Mouse (Mus musculus) lung, embryonic 16.5 days (tissue): ENCODE data around the gene Fam19a3. TPM values are rescaled to one million over a fixed set of nuclear protein-coding genes. Genes with fewer than 3 reads are reported as not detected.

Experiments
- ATAC-seq: fragments of 200-750 bp; cut with Nextera tagmentation; 2 replicates; pipeline ENCODE4 v1.8.0; 2017; ENCODE audit warnings: low read depth, mild to moderate bottlenecking, moderate library complexity
- H3K27ac ChIP-seq: fragments of 300-500 bp; sonication (generic); 2 replicates; pipeline ENCODE4 v1.5.1; 2014; ENCODE audit warnings: mild to moderate bottlenecking, control low read depth, low read length
- H3K27me3 ChIP-seq: fragments of 300-500 bp; sonication (generic); 2 replicates; pipeline ENCODE4 v1.6.1; 2014; ENCODE audit warnings: low read depth, low read length, mixed read lengths; ENCODE audit not compliant: control insufficient read depth, insufficient read depth
- H3K36me3 ChIP-seq: fragments of 300-500 bp; sonication (generic); 2 replicates; pipeline ENCODE4 v1.6.1; 2014; ENCODE audit warnings: low read length; ENCODE audit not compliant: control insufficient read depth, insufficient read depth
- H3K4me1 ChIP-seq: fragments of 300-500 bp; sonication (generic); replicated peaks from 2 replicates; pipeline ENCODE4 v1.6.1; 2014; ENCODE audit warnings: low read length, mixed read lengths; ENCODE audit not compliant: control insufficient read depth, insufficient read depth
- H3K4me2 ChIP-seq: fragments of 300-500 bp; sonication (generic); 2 replicates; pipeline ENCODE4 v1.6.1; 2014; ENCODE audit warnings: low read depth, low read length, control low read depth
- H3K4me3 ChIP-seq: fragments of 300-500 bp; sonication (generic); 2 replicates; pipeline ENCODE4 v1.5.1; 2014; ENCODE audit warnings: mild to moderate bottlenecking, low read length, control low read depth
- H3K9ac ChIP-seq: fragments of 300-500 bp; sonication (generic); 2 replicates; pipeline ENCODE4 v1.6.1; 2014; ENCODE audit warnings: low read length, control low read depth
- H3K9me3 ChIP-seq: fragments of 300-500 bp; sonication (generic); 2 replicates; pipeline ENCODE4 v1.6.1; 2016; ENCODE audit warnings: low read length; ENCODE audit not compliant: control insufficient read depth
- WGBS: fragments of 180-500 bp; shearing (Covaris S2); extraction: QIAGEN DNeasy Blood & Tissue Kit; methylation state at CpG from one replicate; pipeline ENCODE4 v1.1.7; 2014; 5-methylcytosine and 5-hydroxymethylcytosine counted together
- polyA plus RNA-seq: library from polyadenylated mRNA; unstranded; fragments of >200 nt; fragmentation: Nextera tagmentation; extraction: Ambion mirVana; gene quantifications from 2 replicates; pipeline ENCODE4 v1.2.1, GENCODE M21; 2015

Fam19a3 gene
- polyA plus RNA-seq, 1 experiment from 2014 or later, result 0.08 TPM

GRCm38 (mm10) chr3:104794953-104795470, 13.4 kb upstream of the Fam19a3 start:
- 0 out of 2 replicates have a peak overlapping the region, but pooled peaks have one; percentile 2 for H3K4me2 ChIP-seq
- no peaks in the 10 kb centered on the region for H3K27me3 ChIP-seq
- H3K36me3 ChIP-seq, result peaks cover 25% of the 10 kb centered on the region
- 35% methylated on average over 12 of the region's 12 CpGs for WGBS
- H3K9ac ChIP-seq, result no peak overlapping the region
- no peak overlapping the region for H3K4me3 ChIP-seq
- ATAC-seq, result no peak; the same call in 1 of the 2 replicates
- H3K9me3 ChIP-seq, result no peaks in the 10 kb centered on the region
- H3K27ac ChIP-seq, result peak overlapping the region; percentile 69
- H3K4me1 ChIP-seq, result peaks cover 54% of the 10 kb centered on the region

DNA sequence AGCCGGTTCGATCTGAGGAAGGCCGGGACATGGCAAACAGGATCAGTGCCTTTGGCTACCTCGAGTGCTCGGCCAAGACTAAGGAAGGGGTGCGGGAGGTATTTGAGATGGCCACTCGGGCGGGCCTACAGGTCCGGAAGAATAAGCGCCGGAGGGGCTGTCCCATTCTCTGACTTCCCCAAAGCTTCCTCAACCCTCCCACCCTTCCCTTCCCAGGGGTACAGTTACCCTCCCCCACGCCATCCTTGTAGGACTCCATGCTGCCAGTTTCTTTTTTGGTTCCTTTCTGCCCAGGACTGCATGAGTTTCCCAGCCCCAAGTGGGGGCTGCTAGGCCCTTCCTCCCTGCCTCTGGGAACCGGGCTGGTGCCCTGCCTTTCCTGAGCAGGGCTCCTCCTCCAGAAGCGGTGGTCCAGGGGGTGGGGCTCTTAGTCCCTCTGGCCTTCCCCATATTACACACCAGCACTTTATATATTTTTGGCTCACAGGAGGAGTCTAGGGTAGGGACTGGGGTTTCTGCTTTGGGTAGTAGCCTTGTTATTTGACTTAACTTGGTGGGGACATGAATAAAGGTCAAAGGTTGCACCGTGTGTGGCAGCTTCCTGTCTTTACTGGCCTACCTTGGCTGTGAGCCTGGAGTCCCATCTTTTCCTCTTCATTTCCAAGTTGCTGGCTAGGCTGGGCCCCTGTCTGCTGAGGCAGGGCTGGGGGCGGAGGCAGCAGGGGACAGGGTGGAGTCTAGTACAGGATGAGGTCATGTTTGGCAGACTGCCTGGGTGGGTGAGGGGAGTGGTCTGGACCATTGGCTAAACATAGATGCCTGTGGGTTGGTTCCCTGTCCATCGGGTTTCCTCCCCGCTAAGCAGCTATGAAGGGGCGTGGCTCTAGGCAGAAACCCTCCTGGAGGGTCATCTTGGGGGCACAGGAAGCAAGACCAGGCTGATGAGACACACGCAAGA, 12.5 kb upstream of the Fam19a3 start:
- H3K9ac ChIP-seq, result peak overlapping the region; percentile 16; the same call in 1 of the 2 replicates
- H3K4me2 ChIP-seq, result peak overlapping the region; percentile 30
- H3K27me3 ChIP-seq, result no peaks in the 10 kb centered on the region
- ATAC-seq, result peak; percentile 94
- no peak overlapping the region for H3K4me3 ChIP-seq
- H3K9me3 ChIP-seq, result no peaks in the 10 kb centered on the region
- H3K27ac ChIP-seq, result peak overlapping the region; percentile 94
- WGBS, result 37% methylated on average over 19 of the region's 20 CpGs
- peaks cover 55% of the 10 kb centered on the region for H3K4me1 ChIP-seq
- H3K36me3 ChIP-seq, result peaks cover 21% of the 10 kb centered on the region

DNA sequence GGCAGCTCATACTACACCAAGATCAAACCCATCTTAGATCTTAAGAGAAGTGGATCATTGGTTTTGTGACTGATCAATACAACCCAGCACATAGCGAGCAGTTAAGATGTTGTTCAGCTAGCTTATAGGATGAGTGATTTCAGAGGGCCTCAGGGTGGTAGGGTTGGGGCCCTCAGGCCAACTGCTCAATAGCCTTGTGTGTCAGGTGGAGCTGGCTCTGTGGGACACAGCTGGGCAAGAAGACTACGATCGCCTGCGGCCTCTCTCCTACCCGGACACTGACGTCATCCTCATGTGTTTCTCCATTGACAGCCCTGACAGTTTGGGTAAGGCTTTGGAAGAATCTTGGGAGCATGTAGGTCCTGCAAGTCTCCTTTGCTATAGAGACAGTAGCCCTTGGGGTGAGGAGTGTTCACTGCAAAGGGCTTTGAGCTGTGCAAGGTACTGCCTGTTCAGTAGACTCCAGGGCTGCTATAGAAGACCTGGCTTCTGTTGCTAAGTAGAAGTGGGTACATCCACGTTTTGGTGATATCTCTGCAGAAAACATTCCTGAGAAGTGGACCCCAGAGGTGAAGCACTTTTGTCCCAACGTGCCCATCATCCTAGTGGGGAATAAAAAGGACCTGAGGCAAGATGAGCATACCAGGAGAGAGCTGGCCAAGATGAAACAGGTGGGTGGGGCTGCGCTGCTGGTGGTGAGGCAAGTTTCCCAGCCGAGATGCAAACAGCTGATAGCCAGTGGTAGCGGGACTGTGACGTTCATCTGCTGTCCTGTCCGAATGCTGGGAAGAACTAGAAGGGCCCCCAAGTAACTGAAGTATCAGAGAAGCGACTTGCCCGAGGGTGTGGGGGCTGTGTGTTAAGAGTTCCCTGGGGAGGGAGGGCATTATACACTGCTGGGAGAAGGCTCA, 11.0 kb upstream of the Fam19a3 start:
- no peak for ATAC-seq
- H3K4me1 ChIP-seq, result peaks cover 55% of the 10 kb centered on the region
- no peak overlapping the region for H3K4me3 ChIP-seq
- peak overlapping the region; percentile 33; the same call in 1 of the 2 replicates for H3K27ac ChIP-seq
- peaks cover 17% of the 10 kb centered on the region for H3K36me3 ChIP-seq
- no peak overlapping the region for H3K9ac ChIP-seq
- no peaks in the 10 kb centered on the region for H3K9me3 ChIP-seq
- H3K27me3 ChIP-seq, result no peaks in the 10 kb centered on the region
- WGBS, result 56% methylated on average over 15 of the region's 15 CpGs
- H3K4me2 ChIP-seq, result no peak overlapping the region

DNA sequence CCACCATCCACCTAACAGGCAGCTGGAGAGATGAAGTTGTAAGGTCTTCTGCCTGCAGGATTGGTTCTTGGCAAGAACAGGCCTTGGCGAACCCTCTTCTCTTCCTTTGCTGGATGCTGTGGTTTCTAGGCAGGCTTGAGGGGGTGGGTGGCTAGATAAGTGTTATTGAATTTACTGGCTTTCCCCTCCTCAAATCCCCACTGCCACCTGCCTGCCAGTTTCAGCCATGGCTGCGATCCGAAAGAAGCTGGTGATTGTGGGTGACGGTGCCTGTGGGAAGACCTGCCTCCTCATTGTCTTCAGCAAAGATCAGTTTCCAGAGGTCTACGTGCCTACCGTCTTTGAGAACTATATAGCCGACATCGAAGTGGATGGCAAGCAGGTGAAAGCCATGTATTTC, 10.0 kb upstream of the Fam19a3 start:
- H3K27ac ChIP-seq, result no peak overlapping the region

GRCm38 (mm10) chr3:104791017-104791416, 9.4 kb upstream of the Fam19a3 start:
- Histone ChIP-seq H3K9ac (peak overlapping the region; percentile 81), H3K36me3 (peaks cover 13% of the 10 kb centered on the region), H3K4me2 (peak overlapping the region; percentile 64), H3K9me3 (no peaks in the 10 kb centered on the region), H3K27me3 (no peaks in the 10 kb centered on the region), H3K4me3 (peak overlapping the region; percentile 74), H3K4me1 (peaks cover 54% of the 10 kb centered on the region), H3K27ac (peak overlapping the region; percentile 31; the same call in 1 of the 2 replicates)
- WGBS, result 25% methylated on average over 4 of the region's 4 CpGs
- ATAC-seq, result no peak

More for the DNA sequence above, 10.0 kb upstream of the Fam19a3 start:
- Histone ChIP-seq H3K9me3 (no peaks in the 10 kb centered on the region), H3K27me3 (no peaks in the 10 kb centered on the region), H3K9ac (no peak overlapping the region), H3K4me2 (no peak overlapping the region), H3K4me1 (peaks cover 55% of the 10 kb centered on the region), H3K4me3 (no peak overlapping the region), H3K36me3 (peaks cover 16% of the 10 kb centered on the region)
- ATAC-seq, result no peak
- WGBS, result 92% methylated on average over 8 of the region's 8 CpGs

DNA sequence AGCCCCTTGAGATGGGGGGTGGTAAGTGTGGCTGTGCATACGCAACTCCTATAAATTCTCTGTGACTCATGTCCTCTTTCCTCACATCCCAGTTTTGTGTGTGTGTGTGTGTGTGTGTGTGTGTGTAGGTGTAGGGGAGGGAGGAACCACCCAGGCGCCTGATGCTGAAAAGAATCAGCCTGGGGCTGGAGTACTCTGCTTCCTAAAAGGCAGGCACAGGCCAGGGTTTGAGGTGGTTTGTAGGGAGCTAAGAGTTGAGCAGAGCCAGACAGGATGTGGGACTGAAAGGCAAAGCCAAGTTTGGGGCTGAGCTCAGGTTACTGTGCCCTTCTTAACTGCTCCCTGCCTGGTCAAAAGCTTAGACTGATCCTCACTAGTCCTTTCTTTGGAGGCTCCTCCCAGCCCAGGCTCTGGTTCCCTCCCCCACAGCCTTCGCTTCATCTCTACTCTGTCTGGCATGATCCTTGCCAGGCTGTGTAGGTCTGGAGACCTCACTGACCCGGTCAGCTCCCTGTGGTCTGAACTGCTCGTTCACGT, 8.8 kb upstream of the Fam19a3 start:
- no peak for ATAC-seq
- H3K36me3 ChIP-seq, result peaks cover 13% of the 10 kb centered on the region
- H3K9ac ChIP-seq, result peak overlapping the region; percentile 81
- peak overlapping the region; percentile 64 for H3K4me2 ChIP-seq
- 14% methylated on average over 6 of the region's 6 CpGs for WGBS
- H3K27me3 ChIP-seq, result no peaks in the 10 kb centered on the region
- peak overlapping the region; percentile 74 for H3K4me3 ChIP-seq
- H3K27ac ChIP-seq, result peak overlapping the region; percentile 31; the same call in 1 of the 2 replicates
- H3K4me1 ChIP-seq, result peaks cover 48% of the 10 kb centered on the region
- no peaks in the 10 kb centered on the region for H3K9me3 ChIP-seq

GRCm38 (mm10) chr3:104789822-104790221, 8.2 kb upstream of the Fam19a3 start:
- ATAC-seq, result no peak
- Histone ChIP-seq H3K9me3 (no peaks in the 10 kb centered on the region), H3K9ac (peak overlapping the region; percentile 81), H3K27ac (peak overlapping the region; percentile 89), H3K36me3 (peaks cover 13% of the 10 kb centered on the region), H3K4me3 (peak overlapping the region; percentile 74), H3K27me3 (no peaks in the 10 kb centered on the region), H3K4me2 (peak overlapping the region; percentile 64), H3K4me1 (peaks cover 42% of the 10 kb centered on the region)
- WGBS, result 25% methylated on average over 13 of the region's 13 CpGs

GRCm38 (mm10) chr3:104789312-104789605, 7.6 kb upstream of the Fam19a3 start:
- Histone ChIP-seq H3K4me2 (peak overlapping the region; percentile 64), H3K36me3 (peaks cover 13% of the 10 kb centered on the region), H3K4me3 (peak overlapping the region; percentile 74), H3K27ac (peak overlapping the region; percentile 89), H3K4me1 (peaks cover 36% of the 10 kb centered on the region), H3K9me3 (no peaks in the 10 kb centered on the region), H3K9ac (peak overlapping the region; percentile 81), H3K27me3 (no peaks in the 10 kb centered on the region)
- 4% methylated on average over 10 of the region's 10 CpGs for WGBS
- ATAC-seq, result peak; percentile 23
